Mouse (Mus musculus) kidney, embryonic 14.5 days (tissue): ENCODE data around the gene Sema4d. TPM values are rescaled to one million over a fixed set of nuclear protein-coding genes. Genes with fewer than 3 reads are reported as not detected.

ENCODE experiments used
- ATAC-seq: fragments of 200-750 bp; cut with Nextera tagmentation; 2 replicates; pipeline ENCODE4 v1.8.0; 2017; ENCODE audit warnings: moderate number of reproducible peaks, mild to moderate bottlenecking, moderate TSS enrichment, moderate library complexity; ENCODE audit not compliant: low FRiP score, low TSS enrichment
- H3K27ac ChIP-seq: fragments of 300-500 bp; sonication (generic); 2 replicates; pipeline ENCODE4 v1.5.1; 2014; ENCODE audit warnings: low read depth, mild to moderate bottlenecking, low read length, moderate library complexity, mixed read lengths
- H3K27me3 ChIP-seq: fragments of 300-500 bp; sonication (generic); 2 replicates; pipeline ENCODE4 v1.6.1; 2014; ENCODE audit warnings: mild to moderate bottlenecking, low read length; ENCODE audit not compliant: control insufficient read depth, insufficient read depth
- H3K36me3 ChIP-seq: fragments of 300-500 bp; sonication (generic); 2 replicates; pipeline ENCODE4 v1.6.1; 2014; ENCODE audit warnings: low read length, mixed read lengths; ENCODE audit not compliant: control insufficient read depth, insufficient read depth
- H3K4me1 ChIP-seq: fragments of 300-500 bp; sonication (generic); 2 replicates; pipeline ENCODE4 v1.6.1; 2014; ENCODE audit warnings: low read length, mixed read lengths; ENCODE audit not compliant: control insufficient read depth, insufficient read depth
- H3K4me2 ChIP-seq: fragments of 300-500 bp; sonication (generic); replicated peaks from 2 replicates; pipeline ENCODE4 v1.6.1; 2014; ENCODE audit warnings: low read depth, mild to moderate bottlenecking, low read length
- H3K4me3 ChIP-seq: fragments of 300-500 bp; sonication (generic); 2 replicates; pipeline ENCODE4 v1.5.1; 2014; ENCODE audit warnings: mild to moderate bottlenecking, low read length
- H3K9ac ChIP-seq: fragments of 300-500 bp; sonication (generic); 2 replicates; pipeline ENCODE4 v1.6.1; 2014; ENCODE audit warnings: low read depth, mild to moderate bottlenecking, low read length, moderate library complexity
- H3K9me3 ChIP-seq: fragments of 300-500 bp; sonication (generic); 2 replicates; pipeline ENCODE4 v1.6.1; 2016; ENCODE audit warnings: low read length; ENCODE audit not compliant: control insufficient read depth
- WGBS: fragments of 180-500 bp; shearing (Covaris S2); extraction: QIAGEN DNeasy Blood & Tissue Kit; methylation state at CpG from one replicate; pipeline ENCODE4 v1.1.7; 2014; 5-methylcytosine and 5-hydroxymethylcytosine counted together
- polyA plus RNA-seq: library from polyadenylated mRNA; unstranded; fragments of >200 nt; fragmentation: Nextera tagmentation; extraction: Ambion mirVana; gene quantifications from 2 replicates; pipeline ENCODE4 v1.2.1, GENCODE M21; 2014

The Sema4d gene
- polyA plus RNA-seq, 1 experiment from 2014 or later, result 20.2 TPM

GRCm38 (mm10) chr13:51720556-51720955 is 73.0 kb downstream of the Sema4d start:
- Histone ChIP-seq H3K4me2 (no peak overlapping the region), H3K36me3 (no peaks in the 10 kb centered on the region), H3K9ac (no peak overlapping the region), H3K4me1 (no peaks in the 10 kb centered on the region), H3K27me3 (no peaks in the 10 kb centered on the region), H3K4me3 (no peak overlapping the region), H3K9me3 (no peaks in the 10 kb centered on the region), H3K27ac (no peak overlapping the region)
- no peak for ATAC-seq
- WGBS, result 91% methylated on average over 4 of the region's 4 CpGs

- Histone ChIP-seq H3K36me3 (0 out of 2 replicates have a peak, but pooled peaks cover 4% of the 10 kb centered on the region), H3K4me2 (no peak overlapping the region), H3K9ac (no peak overlapping the region), H3K4me3 (no peak overlapping the region), H3K27me3 (no peaks in the 10 kb centered on the region), H3K27ac (no peak overlapping the region), H3K4me1 (no peaks in the 10 kb centered on the region), H3K9me3 (no peaks in the 10 kb centered on the region)
- WGBS, result 96% methylated on average over 3 of the region's 3 CpGs
- ATAC-seq, result no peak
Observed at GRCm38 (mm10) chr13:51719256-51719655, 74.3 kb downstream of the Sema4d start.

GRCm38 (mm10) chr13:51716350-51717263 is 76.9 kb downstream of the Sema4d start:
- Histone ChIP-seq H3K4me2 (no peak overlapping the region), H3K9ac (no peak overlapping the region), H3K9me3 (no peaks in the 10 kb centered on the region), H3K4me1 (no peaks in the 10 kb centered on the region), H3K27ac (no peak overlapping the region), H3K27me3 (no peaks in the 10 kb centered on the region), H3K4me3 (no peak overlapping the region), H3K36me3 (0 out of 2 replicates have a peak, but pooled peaks cover 4% of the 10 kb centered on the region)
- ATAC-seq, result 0 out of 2 replicates have a peak, but pooled peaks have one; percentile 12
- 60% methylated on average over 8 of the region's 8 CpGs for WGBS

DNA sequence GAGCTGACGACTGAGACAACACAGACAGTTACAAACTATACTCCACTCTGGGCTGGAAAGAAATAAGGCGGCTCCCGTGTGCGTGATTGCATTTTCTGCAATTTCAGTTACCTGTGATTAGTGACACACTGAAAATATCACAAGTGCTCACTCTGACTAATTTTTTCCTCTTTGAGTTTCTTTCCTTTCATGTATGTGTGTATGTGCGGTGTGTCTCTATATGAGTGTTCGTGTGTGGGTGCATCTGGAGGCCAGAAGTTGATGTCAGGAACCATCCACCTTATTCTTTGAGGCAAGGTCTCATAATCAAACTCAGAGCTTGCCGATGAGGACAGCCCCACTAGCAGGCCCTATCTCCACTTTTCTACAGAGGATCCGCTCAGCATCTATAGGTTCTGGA is 81.5 kb downstream of the Sema4d start:
- Histone ChIP-seq H3K9me3 (no peaks in the 10 kb centered on the region), H3K27ac (no peak overlapping the region), H3K27me3 (no peaks in the 10 kb centered on the region), H3K36me3 (peaks cover 4% of the 10 kb centered on the region; the same call in 1 of the 2 replicates), H3K4me2 (no peak overlapping the region), H3K9ac (no peak overlapping the region), H3K4me1 (no peaks in the 10 kb centered on the region), H3K4me3 (no peak overlapping the region)
- 94% methylated on average over 8 of the region's 8 CpGs for WGBS
- no peak for ATAC-seq

GRCm38 (mm10) chr13:51710738-51711137 is 82.8 kb downstream of the Sema4d start:
- H3K36me3 ChIP-seq, result peaks cover 4% of the 10 kb centered on the region; the same call in 1 of the 2 replicates
- no peaks in the 10 kb centered on the region for H3K27me3 ChIP-seq
- no peak overlapping the region for H3K27ac ChIP-seq
- WGBS, result 71% methylated on average over 7 of the region's 7 CpGs
- no peaks in the 10 kb centered on the region for H3K9me3 ChIP-seq
- no peak overlapping the region for H3K9ac ChIP-seq
- ATAC-seq, result no peak
- no peak overlapping the region for H3K4me3 ChIP-seq
- 0 out of 2 replicates have a peak, but pooled peaks cover 2% of the 10 kb centered on the region for H3K4me1 ChIP-seq
- no peak overlapping the region for H3K4me2 ChIP-seq

GRCm38 (mm10) chr13:51705882-51706854 is 87.4 kb downstream of the Sema4d start:
- Histone ChIP-seq H3K27ac (no peak overlapping the region), H3K36me3 (peaks cover 5% of the 10 kb centered on the region; the same call in 1 of the 2 replicates), H3K4me3 (no peak overlapping the region), H3K4me1 (0 out of 2 replicates have a peak, but pooled peaks cover 2% of the 10 kb centered on the region), H3K9me3 (no peaks in the 10 kb centered on the region), H3K27me3 (no peaks in the 10 kb centered on the region), H3K4me2 (peak overlapping the region; percentile 30), H3K9ac (no peak overlapping the region)
- peak; percentile 72 for ATAC-seq
- 31% methylated on average over 22 of the region's 22 CpGs for WGBS

GRCm38 (mm10) chr13:51703893-51704292 is 89.7 kb downstream of the Sema4d start:
- H3K4me3 ChIP-seq, result no peak overlapping the region
- H3K4me1 ChIP-seq, result 0 out of 2 replicates have a peak, but pooled peaks cover 2% of the 10 kb centered on the region
- 88% methylated on average over 5 of the region's 5 CpGs for WGBS
- H3K9ac ChIP-seq, result no peak overlapping the region
- H3K27ac ChIP-seq, result no peak overlapping the region
- no peak for ATAC-seq
- H3K9me3 ChIP-seq, result no peaks in the 10 kb centered on the region
- H3K27me3 ChIP-seq, result no peaks in the 10 kb centered on the region
- peaks cover 5% of the 10 kb centered on the region; the same call in 1 of the 2 replicates for H3K36me3 ChIP-seq
- no peak overlapping the region for H3K4me2 ChIP-seq

- no peaks in the 10 kb centered on the region for H3K9me3 ChIP-seq
- no peak overlapping the region for H3K4me3 ChIP-seq
- H3K27ac ChIP-seq, result no peak overlapping the region
- H3K4me1 ChIP-seq, result no peaks in the 10 kb centered on the region
- no peaks in the 10 kb centered on the region for H3K27me3 ChIP-seq
- WGBS, result 89% methylated on average over 3 of the region's 3 CpGs
- H3K36me3 ChIP-seq, result peaks cover 5% of the 10 kb centered on the region; the same call in 1 of the 2 replicates
- H3K4me2 ChIP-seq, result no peak overlapping the region
- no peak overlapping the region for H3K9ac ChIP-seq
- ATAC-seq, result no peak
Observed at GRCm38 (mm10) chr13:51698318-51698717, 95.2 kb downstream of the Sema4d start.
